Mouse (Mus musculus) v-Abl transformed pro-B cells (cell line): ENCODE measurements around the gene Dcun1d3.

Source experiments
- in situ Hi-C, 2 experiments: fragments of 400-800 bp; cut with MboI; formaldehyde crosslinking; loops; one replicate each; pipeline ENCODE4 v1.15.1; 2025; ENCODE audit not compliant: unreplicated experiment in 2 of 2

Dcun1d3 gene

GRCm38 (mm10) chr7:119835996-119836777, 59.9 kb downstream of the Dcun1d3 start:
- in situ Hi-C loops: loop anchor here in 1 of 2 experiments (25.0 kb wide), 1 partner anchor 824 kb away; no protein-coding TSS in a partner anchor

GRCm38 (mm10) chr7:119835371-119835770, 60.7 kb downstream of the Dcun1d3 start:
- in situ Hi-C loops: loop anchor here in 1 of 2 experiments (25.0 kb wide), 1 partner anchor 823 kb away; no protein-coding TSS in a partner anchor

- in situ Hi-C loops: no loop called here
These were observed 87.4 kb downstream of the Dcun1d3 start for GRCm38 (mm10) chr7:119808723-119809122.

GRCm38 (mm10) chr7:119807396-119807795, 88.7 kb downstream of the Dcun1d3 start:
- in situ Hi-C loops: no loop called here
